In the genomic region with DNA sequence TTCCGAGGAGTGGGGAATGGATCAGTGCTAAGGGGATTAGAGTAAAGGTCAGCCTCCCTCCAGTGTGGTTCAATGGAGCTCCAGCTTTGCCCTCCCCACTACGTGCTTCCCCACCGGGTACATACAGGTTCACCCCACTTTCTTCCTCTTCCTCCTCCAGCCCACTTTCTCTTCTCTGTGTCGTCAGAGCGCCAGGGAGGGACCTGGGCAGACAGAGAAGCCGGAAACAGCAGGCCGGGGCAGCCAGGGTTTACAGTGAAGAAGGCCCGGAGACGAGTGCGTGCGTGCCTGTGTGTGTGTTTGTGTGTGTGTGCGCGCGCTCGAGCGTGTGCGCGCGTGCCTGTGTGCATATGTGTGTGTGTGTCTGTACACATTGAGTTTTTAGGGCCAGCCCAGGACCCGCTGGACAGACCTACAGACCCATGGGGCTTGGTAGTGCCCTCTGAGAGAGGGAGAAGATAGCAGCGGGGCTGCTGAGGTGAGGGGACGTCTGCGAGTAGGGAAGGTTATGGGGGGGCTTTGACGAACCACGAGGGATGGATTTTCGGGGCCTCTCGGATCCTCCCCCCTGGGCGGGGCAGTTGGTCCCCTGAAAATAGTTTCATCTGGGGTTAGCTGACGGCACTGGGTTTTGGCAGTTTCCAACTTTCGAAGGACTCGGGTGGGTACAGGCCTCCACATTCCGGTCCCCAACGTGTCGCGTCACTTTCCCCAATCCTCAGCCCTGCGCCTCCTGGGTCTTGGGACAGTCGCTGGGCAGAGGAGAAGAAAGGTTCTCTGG, we compare ENCODE assay signal across 8 mouse cellular contexts. TPM values are rescaled to one million over a fixed set of nuclear protein-coding genes. Genes with fewer than 3 reads are reported as not detected.
A peak's percentile ranks its signal among the peaks of the same experiment; 100 is the strongest.
DNase-seq lines count a peak whose midpoint lies in the region; ATAC-seq and TF ChIP-seq lines count a peak whose summit lies in the region.

A gene (plus strand): TSS at position 215 of the 781 bp plus-strand sequence.

- intact Hi-C loops in heart, adult 2 months (cut with DNase I) = loop anchor here (1.0 to 5.0 kb wide), 4 partner anchors 24 to 364 kb away; a partner anchor contains a TSS

- no peak for TF ChIP-seq CTCF in heart, adult 2 months (IDR thresholded peaks at IDR 0.05)

- ATAC-seq in activated CD4-positive, CD25-positive, alpha-beta regulatory T cell, adult 4 months = peak; percentile 88
- peak; percentile 71 for ATAC-seq in liver, embryonic 15.5 days (ENCODE audit: insufficient read depth)

- peak within 1 kb of the TSS; percentile 93 for H3K4me2 ChIP-seq in liver, embryonic 15.5 days

- peak; percentile 94 for DNase-seq in A20 (ENCODE audit: low read depth, low spot score)
- peak; percentile 66 for DNase-seq in embryo, embryonic 9.5 days (ENCODE audit: extremely low spot score)
- DNase-seq in heart, adult 2 months = peak; percentile 86 to 90
- DNase-seq in kidney, adult 18-20 months = peak; percentile 87
- DNase-seq in neural tube, embryonic 10.5 days (ENCODE audit: extremely low spot score, low spot score) = peak; percentile 62
- peak; percentile 88 for DNase-seq in thymus, postnatal 0 days (ENCODE audit: low spot score)

- no peaks in the 10 kb centered on the region for H3K27me3 ChIP-seq in heart, adult 2 months (ENCODE audit: control insufficient read depth, insufficient read depth, low read length)
- peaks cover 8% of the 10 kb centered on the region for H3K27me3 ChIP-seq in liver, embryonic 15.5 days

- under 1% methylated on average over 37 of the region's 37 CpGs for WGBS in heart, adult 2 months
- 1% methylated on average over 37 of the region's 37 CpGs for WGBS in liver, embryonic 15.5 days (ENCODE audit: insufficient replicate concordance)

- H3K79me2 ChIP-seq in heart, adult 2 months (replicated peaks; ENCODE audit: control insufficient read depth, insufficient read depth, low read length) = no peaks in the 10 kb centered on the region; the same call in 1 of the 2 replicates

- H3K36me3 ChIP-seq in heart, adult 2 months (ENCODE audit: control insufficient read depth, insufficient read depth, low read length) = no peaks in the 10 kb centered on the region
- H3K36me3 ChIP-seq in liver, embryonic 15.5 days (replicated peaks) = peaks cover 11% of the 10 kb centered on the region

- H3K9me3 ChIP-seq in liver, embryonic 15.5 days (replicated peaks) = no peaks in the 10 kb centered on the region

- H3K4me3 ChIP-seq in heart, adult 2 months = peak within 1 kb of the TSS; percentile 84
- peak within 1 kb of the TSS; percentile 68 for H3K4me3 ChIP-seq in liver, embryonic 15.5 days (replicated peaks)

- peak; percentile 51 for TF ChIP-seq POLR2A in heart, adult 2 months (IDR thresholded peaks at IDR 0.05; ENCODE audit: insufficient read depth, low read depth, low read length)

- H3K4me1 ChIP-seq in heart, adult 2 months (ENCODE audit: control insufficient read depth, insufficient read depth, low read length) = peaks cover 5% of the 10 kb centered on the region
- H3K4me1 ChIP-seq in liver, embryonic 15.5 days (replicated peaks) = peaks cover 35% of the 10 kb centered on the region

- H3K27ac ChIP-seq in heart, adult 2 months = peak within 1 kb of the TSS; percentile 100
- H3K27ac ChIP-seq in liver, embryonic 15.5 days (replicated peaks) = peak within 1 kb of the TSS; percentile 89

- TF ChIP-seq EP300 in heart, adult 2 months (IDR thresholded peaks at IDR 0.05; ENCODE audit: insufficient read depth, low read depth, low read length) = peak; percentile 46; the same call in 1 of the 2 replicates

- H3K9ac ChIP-seq in heart, adult 2 months (ENCODE audit: low read depth, low read length) = peak within 1 kb of the TSS; percentile 85
- H3K9ac ChIP-seq in liver, embryonic 15.5 days = peak within 1 kb of the TSS; percentile 73

RNA-seq across cellular contexts. Expression of the gene that starts here (rescaled TPM):
- 100 to 1,000 TPM; 119 to 157 TPM for polyA plus RNA-seq in activated CD4-positive, CD25-positive, alpha-beta regulatory T cell, adult 4 months (2017; shearing (Covaris generic))
- total RNA-seq in heart, adult 2 months (2021) = 10 to 100 TPM; 43.7 to 43.9 TPM
- polyA plus RNA-seq in heart, adult 2 months (2012; rRNA removed) = 49.5 and 61.7 TPM in 2 replicates
- polyA plus RNA-seq in liver, embryonic 15.5 days (2015; fragmentation: Nextera tagmentation; extraction: Ambion mirVana) = 14.3 and 15.6 TPM in 2 replicates
- polyA plus RNA-seq in thymus, postnatal 0 days (2015; fragmentation: Nextera tagmentation; extraction: Ambion mirVana) = 38.4 and 47.9 TPM in 2 replicates

Comparison
In these comparisons a context has a peak if more than half of its experiments do, and no peak if none do; other contexts are left out.
1. Peak in every context shown above with its lines: DNase-seq, ATAC-seq, H3K4me3 ChIP-seq and H3K27ac ChIP-seq.